Mouse (Mus musculus): ENCODE data around the gene Atxn1. TPM values are rescaled to one million over a fixed set of nuclear protein-coding genes. Genes with fewer than 3 reads are reported as not detected.

Atxn1 gene
- total and polyA plus RNA-seq, 3 experiments, result 7.5 to 30.1 (median 27.3) TPM

DNA sequence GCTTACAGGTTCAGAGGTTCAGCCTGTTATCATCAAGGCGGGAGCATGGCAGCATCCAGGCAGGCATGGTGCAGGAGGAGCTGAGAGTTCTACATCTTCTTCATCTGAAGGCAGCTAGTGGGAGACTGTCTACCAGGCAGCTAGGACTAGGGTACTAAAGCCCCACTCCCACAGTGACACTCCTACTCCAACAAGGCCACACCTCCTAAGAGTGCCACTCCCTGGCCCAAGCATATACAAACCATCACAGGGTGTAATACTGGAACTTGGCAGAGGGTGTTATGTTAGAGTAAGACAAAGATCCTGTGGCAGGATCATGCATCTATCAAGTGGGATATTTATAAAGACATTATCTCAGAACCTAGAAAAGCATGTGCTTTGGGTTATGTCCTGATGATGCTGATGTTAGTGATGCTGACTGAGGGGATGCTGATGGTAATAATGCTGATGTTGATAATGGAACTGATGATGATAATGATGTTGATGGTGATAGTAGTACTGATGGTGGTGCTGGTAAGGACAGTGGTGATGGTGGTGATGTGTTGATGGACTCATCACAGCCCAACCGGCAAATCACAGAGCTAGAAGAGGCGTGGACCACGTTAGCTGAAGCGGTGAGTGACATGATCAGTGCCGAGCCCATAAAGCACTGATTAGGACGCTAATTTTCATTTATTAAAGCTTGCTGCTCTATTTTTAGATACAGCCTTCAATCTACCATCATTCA lies 142.9 kb downstream of the Atxn1 start:
- peak overlapping the region; percentile 81; the same call in 1 of the 2 replicates for H3K27ac ChIP-seq
- no peak overlapping the region for H3K9ac ChIP-seq (ENCODE audit: low read depth, low read length)
- intact Hi-C loops (cut with DNase I), result loop anchor here (5.0 kb wide), 1 partner anchor 140 kb away; no protein-coding TSS in a partner anchor
- H3K4me1 ChIP-seq (ENCODE audit: control insufficient read depth, insufficient read depth, low read length), result peaks cover 10% of the 10 kb centered on the region
- peaks cover 4% of the 10 kb centered on the region for H3K36me3 ChIP-seq (ENCODE audit: control insufficient read depth, insufficient read depth, low read length)
- peaks cover 2% of the 10 kb centered on the region; the same call in 1 of the 2 replicates for H3K79me2 ChIP-seq (replicated peaks; ENCODE audit: control insufficient read depth, insufficient read depth, low read length)
- H3K4me3 ChIP-seq, result no peak overlapping the region
- TF ChIP-seq CTCF (IDR thresholded peaks at IDR 0.05), result no peak
- H3K27me3 ChIP-seq (ENCODE audit: control insufficient read depth, insufficient read depth, low read length), result no peaks in the 10 kb centered on the region
- WGBS, result 77% methylated on average over 7 of the region's 7 CpGs
- no peak for DNase-seq

GRCm38 (mm10) chr13:45820473-45821230 lies 144.2 kb downstream of the Atxn1 start:
- DNase-seq, result peak in 1 of 2 experiments; percentile 62

GRCm38 (mm10) chr13:45816670-45817069 lies 148.1 kb downstream of the Atxn1 start:
- Histone ChIP-seq H3K9ac (ENCODE audit: low read depth, low read length) (no peak overlapping the region), H3K79me2 (replicated peaks; ENCODE audit: control insufficient read depth, insufficient read depth, low read length) (no peaks in the 10 kb centered on the region; the same call in 1 of the 2 replicates), H3K27me3 (ENCODE audit: control insufficient read depth, insufficient read depth, low read length) (no peaks in the 10 kb centered on the region), H3K4me1 (ENCODE audit: control insufficient read depth, insufficient read depth, low read length) (peaks cover 5% of the 10 kb centered on the region), H3K27ac (no peak overlapping the region), H3K36me3 (ENCODE audit: control insufficient read depth, insufficient read depth, low read length) (peaks cover 2% of the 10 kb centered on the region), H3K4me3 (no peak overlapping the region)
- intact Hi-C loops (cut with DNase I), result no loop called here
- WGBS, result 76% methylated on average over 1 of the region's 1 CpGs
- TF ChIP-seq CTCF (IDR thresholded peaks at IDR 0.05), result no peak
- TF ChIP-seq EP300 (IDR thresholded peaks at IDR 0.05; ENCODE audit: insufficient read depth, low read depth, low read length), result no peak
- no peak for TF ChIP-seq POLR2A (IDR thresholded peaks at IDR 0.05; ENCODE audit: insufficient read depth, low read depth, low read length)
- no peak for DNase-seq

More at GRCm38 (mm10) chr13:45820473-45821230, 144.2 kb downstream of the Atxn1 start:
- peak overlapping the region; percentile 81 for H3K27ac ChIP-seq
- peaks cover 2% of the 10 kb centered on the region for H3K36me3 ChIP-seq (ENCODE audit: control insufficient read depth, insufficient read depth, low read length)
- WGBS, result 26% methylated on average over 15 of the region's 15 CpGs
- no peak overlapping the region for H3K9ac ChIP-seq (ENCODE audit: low read depth, low read length)
- H3K4me3 ChIP-seq, result peak overlapping the region; percentile 5; the same call in 1 of the 2 replicates
- intact Hi-C loops (cut with DNase I), result loop anchor here (5.0 kb wide), 1 partner anchor 142 kb away; no protein-coding TSS in a partner anchor
- H3K4me1 ChIP-seq (ENCODE audit: control insufficient read depth, insufficient read depth, low read length), result peaks cover 7% of the 10 kb centered on the region
- TF ChIP-seq EP300 (IDR thresholded peaks at IDR 0.05; ENCODE audit: insufficient read depth, low read depth, low read length) (0 out of 2 replicates have a peak, but pooled peaks have one; percentile 12), POLR2A (IDR thresholded peaks at IDR 0.05; ENCODE audit: insufficient read depth, low read depth, low read length) (no peak)
- no peaks in the 10 kb centered on the region for H3K27me3 ChIP-seq (ENCODE audit: control insufficient read depth, insufficient read depth, low read length)
- no peaks in the 10 kb centered on the region; the same call in 1 of the 2 replicates for H3K79me2 ChIP-seq (replicated peaks; ENCODE audit: control insufficient read depth, insufficient read depth, low read length)

GRCm38 (mm10) chr13:45809777-45810410 lies 154.9 kb downstream of the Atxn1 start:
- 34% methylated on average over 16 of the region's 16 CpGs for WGBS
- Histone ChIP-seq H3K79me2 (replicated peaks; ENCODE audit: control insufficient read depth, insufficient read depth, low read length) (no peaks in the 10 kb centered on the region), H3K27ac (peak overlapping the region; percentile 61), H3K27me3 (ENCODE audit: control insufficient read depth, insufficient read depth, low read length) (no peaks in the 10 kb centered on the region), H3K9ac (ENCODE audit: low read depth, low read length) (peak overlapping the region; percentile 4; the same call in 1 of the 2 replicates), H3K4me1 (ENCODE audit: control insufficient read depth, insufficient read depth, low read length) (peaks cover 5% of the 10 kb centered on the region), H3K4me3 (no peak overlapping the region; the same call in 1 of the 2 replicates), H3K36me3 (ENCODE audit: control insufficient read depth, insufficient read depth, low read length) (no peaks in the 10 kb centered on the region)
- TF ChIP-seq EP300 (IDR thresholded peaks at IDR 0.05; ENCODE audit: insufficient read depth, low read depth, low read length) (no peak), POLR2A (IDR thresholded peaks at IDR 0.05; ENCODE audit: insufficient read depth, low read depth, low read length) (0 out of 2 replicates have a peak, but pooled peaks have one; percentile 13), CTCF (IDR thresholded peaks at IDR 0.05) (no peak)
- no peak for DNase-seq
- intact Hi-C loops (cut with DNase I), result loop anchor here (5.0 kb wide), 1 partner anchor 178 kb away; no protein-coding TSS in a partner anchor

GRCm38 (mm10) chr13:45807593-45808043 lies 157.2 kb downstream of the Atxn1 start:
- WGBS, result 69% methylated on average over 18 of the region's 18 CpGs
- intact Hi-C loops (cut with DNase I), result loop anchor here (5.0 kb wide), 1 partner anchor 175 kb away; no protein-coding TSS in a partner anchor
- peak in 1 of 2 experiments; percentile 59 for DNase-seq

More at GRCm38 (mm10) chr13:45807593-45808043, 157.2 kb downstream of the Atxn1 start:
- H3K27ac ChIP-seq, result no peak overlapping the region
- H3K27me3 ChIP-seq (ENCODE audit: control insufficient read depth, insufficient read depth, low read length), result no peaks in the 10 kb centered on the region
- H3K4me3 ChIP-seq, result no peak overlapping the region
- no peaks in the 10 kb centered on the region for H3K36me3 ChIP-seq (ENCODE audit: control insufficient read depth, insufficient read depth, low read length)
- no peaks in the 10 kb centered on the region for H3K79me2 ChIP-seq (replicated peaks; ENCODE audit: control insufficient read depth, insufficient read depth, low read length)
- TF ChIP-seq CTCF (IDR thresholded peaks at IDR 0.05) (peak; percentile 83), EP300 (IDR thresholded peaks at IDR 0.05; ENCODE audit: insufficient read depth, low read depth, low read length) (no peak), POLR2A (IDR thresholded peaks at IDR 0.05; ENCODE audit: insufficient read depth, low read depth, low read length) (no peak)
- H3K4me1 ChIP-seq (ENCODE audit: control insufficient read depth, insufficient read depth, low read length), result peaks cover 5% of the 10 kb centered on the region
- H3K9ac ChIP-seq (ENCODE audit: low read depth, low read length), result no peak overlapping the region

Data from heart, adult 2 months (tissue).